Mouse (Mus musculus) E14TG2a.4 (cell line): ENCODE data around the gene Dock4.

Experiments used
- CTCF ChIP-seq: conservative IDR thresholded peaks from 2 replicates; pipeline ENCODE4 v1.5.1; 2014; ENCODE audit warnings: low read length
- POU5F1 ChIP-seq: IDR thresholded peaks from 2 replicates; pipeline ENCODE4 v1.6.1; 2014; ENCODE audit warnings: low read length, borderline replicate concordance

- no peak for TF ChIP-seq CTCF
- no peak for TF ChIP-seq POU5F1
These were observed 92.6 kb downstream of the Dock4 start for GRCm38 (mm10) chr12:40538318-40538717.
